Mouse (Mus musculus) adrenal gland, postnatal 4 days (tissue): Measurements from ENCODE around the gene Gm28044. TPM values are rescaled to one million over a fixed set of nuclear protein-coding genes. Genes with fewer than 3 reads are reported as not detected.
A peak's percentile ranks its signal among the peaks of the same experiment; 100 is the strongest.
"Not testable (repeated sequence)": the region's sequence is repeated elsewhere in the genome, so short reads cannot be mapped to it uniquely, and the experiment has no call there.

Experiments used
- DNase-seq, 2 experiments: peaks; one replicate each; pipeline ENCODE4 v3.0.0; 2021 to 2022; ENCODE audit warnings: low spot score in 2 of 2, mixed read lengths in 2 of 2
- long read RNA-seq, 2 experiments: library from polyadenylated mRNA; stranded (forward); transcript quantifications; one replicate each; pipeline ENCODE4 v2.0.0; 2021
- total RNA-seq, 2 experiments: library from RNA; stranded (reverse); gene quantifications; 2 replicates each; pipeline ENCODE4 v1.2.3; 2021

Gene Gm28044
- 1 to 10 TPM; 1.3 to 2.4 TPM for total RNA-seq
- long read RNA-seq, experiment 1, result 0 reads
- long read RNA-seq, experiment 2, result 0 reads

DNA sequence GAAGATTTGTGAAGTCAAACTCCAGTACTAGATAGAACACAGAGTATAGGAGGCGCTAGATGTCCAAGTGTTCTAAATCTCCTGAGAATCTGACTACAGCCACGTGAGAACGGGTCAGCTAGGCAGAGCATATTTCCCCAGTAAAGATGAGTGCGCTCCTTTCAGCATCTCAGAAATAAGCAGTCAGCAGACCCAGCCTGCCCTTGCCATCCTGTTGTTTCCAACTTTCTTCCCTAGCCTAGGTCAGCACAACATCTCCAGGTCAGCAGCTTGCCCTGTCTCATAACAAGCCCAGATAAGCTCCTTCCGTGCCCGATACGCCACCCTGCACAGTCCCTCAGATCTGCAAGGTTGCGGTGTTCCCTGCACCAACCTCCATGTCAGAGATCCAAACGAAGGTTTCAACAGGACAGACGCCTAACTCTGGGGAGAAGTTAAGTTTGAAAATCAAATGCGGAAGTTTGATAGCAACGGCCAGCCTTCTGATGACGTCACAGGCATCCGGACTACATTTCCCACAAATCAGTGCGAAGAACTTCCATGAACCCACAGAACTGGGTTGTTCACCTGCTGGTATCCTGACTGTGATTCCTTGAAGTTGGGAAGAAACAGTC is at the start of gene Gm28044, which contains the start of gene Zfp953:
TSS of gene Gm28044 (minus strand) at position 406 of the 614 bp plus-strand sequence.
TSS of gene Zfp953 (minus strand) at position 475 of the 614 bp plus-strand sequence.
- peak; percentile 54 to 74 for DNase-seq

DNA sequence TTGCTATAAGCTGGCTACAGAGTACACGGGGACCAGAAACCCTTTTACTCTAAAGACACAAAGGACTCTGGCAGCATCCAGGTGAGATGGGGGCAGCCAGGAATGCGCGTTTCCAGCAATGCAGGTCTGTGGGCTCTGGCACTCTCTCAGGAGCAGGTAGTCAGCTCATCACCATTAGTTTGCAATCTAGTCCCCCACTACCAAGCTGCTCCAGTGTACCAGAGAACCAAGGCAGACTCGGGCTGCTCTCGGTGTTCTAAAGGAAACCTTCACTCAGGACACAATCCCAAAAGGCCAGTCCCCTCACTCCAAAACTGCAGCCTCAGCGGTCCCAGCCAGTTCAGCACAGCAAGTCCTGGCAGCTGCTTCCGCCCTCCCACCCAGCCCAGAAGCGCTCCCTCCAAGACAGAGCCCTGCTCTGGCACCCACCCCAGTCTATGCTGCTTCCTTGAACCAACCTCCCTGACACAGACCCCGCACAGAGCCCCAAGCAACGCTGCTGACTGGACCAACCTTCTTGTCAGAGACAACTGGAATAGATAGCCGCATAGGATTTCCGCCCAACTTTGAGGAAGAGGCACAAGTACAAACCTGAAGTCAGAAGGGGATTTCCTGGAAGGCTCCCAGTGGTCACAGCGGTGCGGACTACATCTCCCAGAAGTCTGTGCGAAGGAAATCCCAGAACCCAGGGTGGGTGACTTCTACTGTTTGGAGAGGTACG is 39.0 kb upstream of the Gm28044 start, which contains the start of gene Zfp429:
TSS of gene Zfp429 (minus strand) at position 637 of the 721 bp plus-strand sequence.
- peak in 1 of 2 experiments; percentile 41 for DNase-seq

DNA sequence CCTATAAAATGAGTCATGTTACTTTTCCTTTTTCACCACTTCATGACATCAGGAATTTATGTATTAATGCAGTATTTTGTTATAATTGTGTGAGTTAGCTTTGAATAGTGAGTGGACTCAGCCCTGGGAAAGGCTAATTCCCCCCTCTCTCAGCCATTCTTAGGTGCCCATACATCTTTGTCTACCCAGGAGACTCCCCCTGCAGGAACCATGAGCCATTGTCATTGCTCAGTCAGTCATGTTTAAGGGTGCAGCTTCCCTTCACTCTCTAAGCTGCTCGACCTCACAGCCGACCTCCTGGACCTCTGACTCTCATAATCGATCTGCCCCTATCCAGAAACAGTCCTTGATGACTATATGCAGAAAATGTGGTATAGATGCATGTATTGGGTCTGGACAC is 15.9 kb upstream of the Gm28044 start:
- DNase-seq, result not testable (repeated sequence)

DNA sequence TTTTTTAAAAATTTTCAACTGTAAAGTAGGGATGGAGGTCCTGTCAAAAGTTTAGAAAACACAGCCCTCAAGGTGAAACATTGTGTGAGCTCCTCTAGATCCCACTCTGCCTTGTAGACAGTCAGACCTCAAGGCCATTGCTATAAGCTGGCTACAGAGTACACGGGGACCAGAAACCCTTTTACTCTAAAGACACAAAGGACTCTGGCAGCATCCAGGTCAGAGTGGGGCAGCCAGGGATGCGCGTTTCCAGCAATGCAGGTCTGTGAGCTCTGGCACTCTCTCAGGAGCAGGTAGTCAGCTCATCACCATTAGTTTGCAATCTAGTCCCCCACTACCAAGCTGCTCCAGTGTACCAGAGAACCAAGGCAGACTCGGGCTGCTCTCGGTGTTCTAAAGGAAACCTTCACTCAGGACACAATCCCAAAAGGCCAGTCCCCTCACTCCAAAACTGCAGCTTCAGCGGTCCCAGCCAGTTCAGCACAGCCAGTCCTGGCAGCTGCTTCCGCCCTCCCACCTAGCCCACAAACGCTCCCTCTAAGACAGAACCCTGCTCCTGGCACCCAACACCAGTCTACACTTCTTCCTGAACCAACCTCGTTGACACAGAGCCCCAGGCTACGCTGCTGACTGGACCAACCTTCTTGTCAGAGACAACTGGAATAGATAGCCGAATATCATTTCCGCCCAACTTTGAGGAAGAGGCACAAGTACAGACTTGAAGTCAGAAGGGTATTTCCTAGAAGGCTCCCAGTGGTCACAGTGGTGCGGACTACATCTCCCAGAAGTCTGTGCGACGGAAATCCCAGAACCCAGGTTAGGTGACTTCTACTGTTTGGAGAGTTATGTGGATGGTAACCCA is 14.9 kb upstream of the Gm28044 start, which contains the start of the genes Gm28041 and Zfp456:
TSS of gene Gm28041 (minus strand) at position 684 of the 862 bp plus-strand sequence.
TSS of gene Zfp456 (minus strand) at position 761 of the 862 bp plus-strand sequence.
- peak in 1 of 2 experiments; percentile 22 for DNase-seq

DNA sequence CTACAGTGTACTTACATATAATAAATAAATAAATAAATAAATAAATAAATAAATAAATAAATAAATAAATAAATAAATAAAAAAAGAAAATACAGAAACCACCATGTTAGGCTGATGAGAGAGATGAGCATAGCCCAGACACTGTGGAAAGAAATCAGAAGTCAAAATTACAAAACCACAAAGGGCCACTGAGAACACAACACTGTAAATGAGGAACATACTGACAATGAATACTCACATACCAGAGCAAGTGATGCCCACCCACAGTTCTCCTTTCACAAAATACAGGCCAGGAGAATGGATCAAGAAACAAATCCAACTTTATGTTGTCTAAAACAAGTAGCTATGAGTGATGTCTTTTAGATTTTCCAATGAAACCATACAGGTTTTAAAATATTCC is 8.5 kb downstream of the Gm28044 start:
- no peak for DNase-seq

DNA sequence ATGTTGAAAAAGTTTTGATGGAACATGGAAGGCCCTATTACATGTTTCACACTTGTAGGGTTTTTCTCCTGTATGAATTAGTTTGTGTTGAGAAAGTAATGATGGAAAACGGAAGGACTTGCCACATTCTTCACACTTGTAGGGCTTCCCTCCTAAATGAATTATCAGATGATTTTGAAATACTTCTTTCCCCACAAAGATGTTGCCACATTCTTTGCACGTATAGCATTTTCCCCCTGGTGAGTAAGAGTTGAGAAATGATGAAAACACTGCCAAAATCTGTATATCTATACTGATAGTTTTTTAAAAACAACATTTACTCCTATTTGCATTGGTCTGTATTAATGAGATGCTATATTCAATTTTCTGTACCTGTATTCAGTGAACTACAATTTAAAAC is 16.9 kb downstream of the Gm28044 start:
- no peak for DNase-seq

DNA sequence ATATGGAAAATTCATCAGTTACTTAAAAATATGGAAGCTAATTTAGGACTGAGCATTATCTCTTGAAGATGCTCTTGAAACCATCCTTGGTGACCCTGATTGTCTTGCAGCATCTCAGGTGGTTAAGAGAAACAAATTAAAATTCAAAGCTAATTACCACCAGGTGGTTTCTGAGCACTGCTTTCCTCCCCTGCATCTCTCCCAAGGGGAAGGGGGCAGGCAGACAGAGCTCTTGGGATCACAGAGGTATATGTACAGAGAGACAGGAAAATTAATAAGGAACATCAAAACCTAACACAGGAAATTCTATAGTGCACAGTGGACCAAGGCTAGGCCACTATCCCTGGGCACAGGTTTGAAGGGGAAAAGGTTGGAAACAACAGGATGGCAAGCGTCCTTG is 27.5 kb downstream of the Gm28044 start:
- DNase-seq, result no peak

DNA sequence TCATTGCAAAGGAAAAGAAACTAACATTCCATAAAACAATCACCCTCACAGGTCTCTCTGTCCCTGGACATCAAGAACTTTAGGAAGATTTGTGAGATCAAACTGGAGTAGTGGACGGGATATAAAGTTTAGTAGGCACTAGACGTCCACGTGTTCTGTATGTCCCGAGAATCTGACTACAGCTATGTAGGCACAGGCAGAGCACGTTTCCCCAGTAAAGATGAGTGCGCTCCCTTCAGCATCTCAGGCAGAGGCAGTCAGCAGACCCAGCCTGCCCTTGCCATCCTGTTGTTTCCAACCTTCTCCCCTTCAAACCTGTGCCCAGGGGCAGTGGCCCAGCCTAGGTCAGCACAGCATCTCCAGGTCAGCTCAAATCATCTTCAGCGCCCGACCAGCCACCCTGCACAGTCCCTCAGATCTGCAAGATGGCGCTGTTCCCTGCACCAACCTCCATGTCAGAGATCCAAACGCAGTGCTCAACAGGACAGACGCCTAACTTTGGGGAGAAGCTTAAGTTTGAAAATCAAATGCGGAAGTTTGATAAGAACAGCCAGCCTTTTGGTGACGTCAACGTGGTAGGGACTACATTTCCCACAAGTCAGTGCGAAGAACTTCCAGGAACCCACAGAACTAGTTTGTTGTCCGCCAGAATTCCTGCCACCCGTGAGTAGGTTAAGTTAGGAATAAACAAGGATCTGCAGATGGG is 28.2 kb downstream of the Gm28044 start, which contains the start of gene Zfp595:
TSS of gene Zfp595 (minus strand) at position 552 of the 706 bp plus-strand sequence.
- DNase-seq, result peak; percentile 11 to 65

DNA sequence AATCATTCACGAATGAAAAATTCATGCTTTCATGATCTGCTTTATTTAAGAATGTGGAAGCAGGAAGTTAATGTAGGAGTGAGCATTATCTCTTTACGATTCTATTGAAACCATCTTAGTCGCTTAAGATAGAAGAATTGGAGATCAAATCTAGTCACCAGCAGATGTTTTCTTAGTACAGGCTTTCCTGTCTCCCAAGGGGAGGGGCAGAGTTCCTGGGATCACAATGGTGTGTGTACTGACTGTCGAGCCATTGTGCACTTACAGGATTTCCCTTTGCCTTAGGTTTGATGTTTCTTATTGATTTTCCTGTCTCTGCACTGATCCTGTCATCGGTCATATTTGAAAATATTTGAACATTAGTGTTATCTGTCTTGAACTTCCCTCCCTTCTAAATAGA is 53.6 kb downstream of the Gm28044 start:
- no peak for DNase-seq

DNA sequence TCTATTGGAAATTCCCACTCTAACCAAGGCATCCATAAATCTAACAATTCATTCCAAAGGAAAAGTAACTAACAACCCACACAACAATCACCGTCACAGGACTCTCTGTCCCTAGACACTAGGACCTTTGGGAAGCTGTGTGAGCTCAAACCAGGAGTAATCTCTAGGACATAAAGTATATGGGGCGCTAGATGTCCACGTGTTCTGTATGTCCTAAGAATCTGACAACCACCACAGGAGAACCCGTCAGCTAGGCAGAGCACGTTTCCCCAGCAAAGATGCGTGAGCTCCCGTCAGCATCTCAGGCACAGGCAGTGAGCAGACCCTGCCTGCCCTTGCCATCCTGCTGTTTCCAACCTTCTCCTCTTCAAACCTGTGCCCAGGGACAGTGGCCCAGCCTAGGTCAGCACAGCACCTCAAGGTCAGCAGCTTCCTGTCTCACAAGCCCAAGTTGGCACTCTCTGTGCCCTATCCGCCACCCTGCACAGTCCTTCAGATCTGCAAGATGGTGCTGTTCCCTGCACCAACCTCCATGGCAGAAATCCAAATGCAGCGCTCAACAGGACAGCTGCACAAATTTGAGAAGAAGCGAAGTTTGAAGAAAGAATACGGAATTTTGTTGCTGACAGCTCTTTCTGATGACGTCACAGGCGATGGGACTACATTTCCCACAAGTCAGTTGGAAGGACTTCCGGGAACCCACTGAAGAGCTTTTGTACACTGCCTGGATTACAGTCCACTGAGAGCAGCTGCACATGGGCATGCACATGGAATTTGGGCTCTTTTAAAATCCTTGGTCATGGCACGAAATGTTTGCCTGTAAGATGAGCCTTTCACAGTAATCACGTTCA is 54.3 kb downstream of the Gm28044 start, which contains the start of gene Zfp457:
TSS of gene Zfp457 (minus strand) at position 664 of the 851 bp plus-strand sequence.
- peak; percentile 33 to 66 for DNase-seq

DNA sequence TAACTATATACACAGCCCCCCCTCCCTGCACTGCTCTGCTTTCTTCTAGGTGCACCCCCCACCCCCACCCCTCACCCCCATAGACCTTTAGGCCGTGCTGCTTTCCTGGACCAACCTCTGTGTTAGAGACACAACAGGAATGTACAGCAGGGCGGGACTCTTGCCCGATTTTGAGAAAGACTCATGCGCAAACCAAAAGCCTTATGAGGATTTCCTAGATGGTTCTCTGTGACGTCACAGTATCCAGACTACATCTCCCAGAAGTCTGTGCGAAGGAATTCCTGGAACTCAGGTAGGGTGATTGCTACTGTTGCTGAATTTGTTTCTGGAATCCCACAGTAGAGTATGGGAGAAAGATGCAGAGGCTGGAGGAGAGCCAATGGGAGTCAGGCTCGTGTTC is 82.0 kb downstream of the Gm28044 start, which contains the start of gene Zfp458:
TSS of gene Zfp458 (minus strand) at position 153 of the 400 bp plus-strand sequence.
- no peak for DNase-seq

DNA sequence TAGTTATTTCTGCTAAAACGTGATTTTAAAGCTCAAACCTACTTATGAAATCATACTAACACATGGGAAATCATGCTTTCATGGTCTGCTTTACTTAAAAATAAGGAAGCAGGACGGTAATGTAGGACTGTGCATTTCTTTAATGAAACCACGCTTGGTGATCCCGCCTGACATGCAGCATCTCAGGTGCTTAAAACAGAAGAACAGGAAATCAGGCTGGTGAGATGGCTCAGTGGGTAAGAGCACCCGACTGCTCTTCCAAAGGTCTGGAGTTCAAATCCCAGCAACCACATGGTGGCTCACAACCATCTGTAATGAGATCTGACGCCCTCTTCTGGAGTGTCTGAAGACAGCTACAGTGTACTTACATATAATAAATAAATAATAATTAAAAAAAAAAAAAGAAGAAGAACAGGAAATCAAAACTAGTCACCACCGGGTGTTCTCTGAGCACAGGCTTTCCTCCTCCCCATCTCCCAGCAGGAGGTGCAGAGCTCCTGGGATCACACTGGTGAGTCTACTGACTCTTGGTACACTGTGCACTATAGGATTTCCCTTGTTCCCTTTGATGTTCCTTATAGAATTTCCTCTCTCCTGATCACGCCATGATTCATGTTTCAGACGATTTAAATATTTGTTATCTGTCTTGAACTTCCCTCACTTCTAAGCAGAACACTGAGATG is 90.8 kb downstream of the Gm28044 start:
- DNase-seq, result not testable (repeated sequence)

DNA sequence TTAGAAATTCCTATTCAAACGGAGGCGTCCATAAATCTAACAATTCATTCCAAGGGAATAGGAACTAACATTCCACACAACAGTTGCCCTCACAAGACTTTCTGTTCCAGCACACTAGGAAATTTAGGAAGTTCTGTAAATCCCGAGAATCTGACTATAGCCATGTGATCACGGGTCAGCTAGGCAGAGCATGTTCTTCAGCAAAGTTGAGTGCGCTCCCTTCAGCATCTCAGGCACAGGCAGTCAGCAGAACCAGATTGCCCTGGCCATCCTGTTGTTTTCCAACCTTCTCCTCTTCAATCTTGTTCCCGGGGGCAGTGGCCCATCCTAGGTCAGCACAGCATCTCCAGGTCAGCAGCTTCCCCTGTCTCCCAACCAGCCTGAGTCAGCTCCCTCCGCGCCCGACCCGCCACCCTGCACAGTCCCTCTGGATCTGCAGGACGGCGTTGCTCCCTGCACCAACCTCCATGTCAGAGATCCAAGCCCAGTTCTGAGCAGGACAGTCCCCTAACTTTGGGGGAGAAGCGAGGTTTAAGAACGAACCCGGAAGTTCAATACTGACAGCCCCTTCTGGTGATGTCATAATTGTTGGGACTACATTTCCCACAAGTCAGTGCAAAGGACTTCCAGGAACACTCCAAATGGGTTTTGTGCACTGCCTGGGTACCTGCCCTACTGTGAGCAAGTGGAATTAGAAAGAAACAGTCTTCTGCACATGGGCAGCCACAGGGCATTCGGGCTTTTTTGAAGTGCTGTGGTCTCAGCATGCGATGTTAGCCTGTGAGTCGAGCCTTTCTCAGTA is 91.6 kb downstream of the Gm28044 start:
- peak in 1 of 2 experiments; percentile 33 for DNase-seq

Other genes starting within 250 kb of the Gm28044 start
- under 1 TPM; 0.22 to 0.31 TPM for gene Rslcan18, start 244.3 kb downstream of the Gm28044 start, total RNA-seq
- gene Zfp759, start 238.9 kb downstream of the Gm28044 start, total RNA-seq, result 1 to 10 TPM; 6.5 to 7.4 TPM
- gene Rsl1, start 187.4 kb downstream of the Gm28044 start, total RNA-seq, result 1 to 10 TPM; 7.5 to 9.3 TPM
- 1 to 10 TPM; 3.1 to 3.6 TPM for gene Zfp455, start 166.0 kb downstream of the Gm28044 start, total RNA-seq
- 1 to 10 TPM; 6.2 to 6.9 TPM for gene Zfp458, start 82.1 kb downstream of the Gm28044 start, total RNA-seq
- 1 to 10 TPM; 3.2 to 3.9 TPM for gene Zfp457, start 54.1 kb downstream of the Gm28044 start, total RNA-seq
- gene Zfp595, start 28.0 kb downstream of the Gm28044 start, total RNA-seq, result 1 to 10 TPM; 5.0 to 5.1 TPM
- gene Zfp953, start 69 bp upstream of the Gm28044 start, total RNA-seq, result 1 to 10 TPM; 3.0 to 3.2 TPM
- gene Gm28041, start 15.2 kb upstream of the Gm28044 start, total RNA-seq, result 1 to 10 TPM; 1.1 to 1.2 TPM
- 1 to 10 TPM; 1.8 to 2.5 TPM for gene Zfp456, start 15.3 kb upstream of the Gm28044 start, total RNA-seq
- 1 to 10 TPM; 4.7 to 6.0 TPM for gene Zfp429, start 39.3 kb upstream of the Gm28044 start, total RNA-seq
- gene Zfp459, start 60.9 kb upstream of the Gm28044 start, total RNA-seq, result 1 to 10 TPM in 1 of 2 experiments, under 1 TPM in 1; 0.85 to 1.5 TPM
- gene Zfp874a, start 91.1 kb upstream of the Gm28044 start, total RNA-seq, result 10 to 100 TPM; 14.9 to 15.5 TPM
- gene Zfp874b, start 123.7 kb upstream of the Gm28044 start, total RNA-seq, result 10 to 100 TPM; 14.2 to 16.1 TPM
- 1 to 10 TPM; 8.4 to 8.5 TPM for gene Zfp58, start 140.0 kb upstream of the Gm28044 start, total RNA-seq
- gene Gm26965, start 165.6 kb upstream of the Gm28044 start, total RNA-seq, result not detected
- gene Zfp87, start 165.6 kb upstream of the Gm28044 start, total RNA-seq, result 10 to 100 TPM; 18.7 to 23.0 TPM
- gene Zfp748, start 193.3 kb upstream of the Gm28044 start, total RNA-seq, result 10 to 100 TPM; 10.4 to 11.8 TPM
- 1 to 10 TPM; 9.0 to 9.1 TPM for gene Zfp729b, start 249.2 kb upstream of the Gm28044 start, total RNA-seq